Mouse (Mus musculus): ENCODE results near the gene Olfr476. TPM values are rescaled to one million over a fixed set of nuclear protein-coding genes. Genes with fewer than 3 reads are reported as not detected.
A peak's percentile ranks its signal among the peaks of the same experiment; 100 is the strongest.
"Not testable (repeated sequence)": the region's sequence is repeated elsewhere in the genome, so short reads cannot be mapped to it uniquely, and the experiment has no call there.

Gene Olfr476
- not detected for polyA plus RNA-seq (2017; shearing (Covaris generic))

DNA sequence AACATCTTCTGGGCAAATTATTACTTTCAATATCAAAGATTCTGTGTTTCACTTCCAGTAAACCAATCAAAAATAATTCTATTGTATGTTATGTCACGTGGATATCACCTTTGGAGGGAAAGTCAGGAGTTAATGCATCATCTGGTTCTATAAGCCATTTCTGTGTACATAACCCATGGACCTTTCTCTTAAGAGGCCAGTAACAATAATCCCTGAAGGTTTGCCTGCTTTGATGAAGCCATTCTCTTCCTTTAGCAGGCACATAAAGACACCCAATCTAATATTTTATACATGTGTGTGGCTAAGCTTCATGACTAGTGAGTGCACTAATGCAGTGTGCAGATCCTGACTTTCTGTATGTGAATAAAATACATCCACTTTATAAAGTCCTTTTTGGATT lies at the start of gene Olfr476:
Gene Olfr476 (plus strand): TSS at position 301 of the 400 bp plus-strand sequence.
- ATAC-seq, result no peak

DNA sequence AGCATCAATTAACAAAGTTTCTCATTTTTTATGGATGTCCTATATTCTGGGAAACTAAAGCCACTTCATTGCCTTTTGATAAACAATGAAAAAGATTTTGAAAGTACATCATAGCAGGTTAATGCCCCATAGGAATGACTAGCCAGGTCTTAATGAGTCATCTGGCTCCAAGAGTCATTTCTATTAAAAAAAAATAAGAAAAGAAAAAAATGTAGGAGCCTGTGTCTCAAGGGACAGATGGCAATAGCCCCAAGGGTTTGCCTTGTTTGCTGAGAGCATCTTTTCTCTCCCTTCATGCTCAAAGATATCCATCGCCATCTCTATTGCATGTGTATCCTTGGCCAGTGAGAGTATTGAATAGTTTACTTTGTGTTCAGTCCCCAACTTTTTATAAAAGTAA lies 34.5 kb upstream of the Olfr476 start, which contains the start of gene Olfr473:
Gene Olfr473 (plus strand): TSS at position 301 of the 400 bp plus-strand sequence.
- no peak for ATAC-seq

GRCm38 (mm10) chr7:107952539-107952938 lies 12.1 kb upstream of the Olfr476 start:
- peak; percentile 45 for ATAC-seq

DNA sequence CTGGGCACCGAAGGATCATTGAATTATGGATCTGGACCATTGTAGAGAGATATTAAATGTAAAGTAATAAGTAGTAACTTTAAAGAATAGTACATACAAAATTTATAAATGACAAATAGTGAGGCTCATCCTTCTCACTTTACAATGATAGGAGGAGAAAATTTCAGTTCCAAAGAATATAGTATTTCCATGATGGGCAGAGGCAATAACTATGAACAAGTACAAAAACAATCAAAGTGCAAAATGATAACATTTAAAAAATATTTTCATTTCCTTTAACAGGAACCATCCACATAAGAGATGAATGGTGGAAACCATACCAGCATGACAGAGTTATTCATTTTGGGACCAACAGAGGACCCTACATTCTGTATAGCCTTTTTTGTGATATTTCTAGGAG lies 10.3 kb upstream of the Olfr476 start, which contains the start of gene Olfr474:
Gene Olfr474 (plus strand): TSS at position 301 of the 400 bp plus-strand sequence.
- no peak for ATAC-seq

- ATAC-seq, result no peak
Measured at GRCm38 (mm10) chr7:107986393-107986792, 21.8 kb downstream of the Olfr476 start, which contains the start of gene Olfr477. Olfr477 (plus strand) TSS chr7:107986693.

DNA sequence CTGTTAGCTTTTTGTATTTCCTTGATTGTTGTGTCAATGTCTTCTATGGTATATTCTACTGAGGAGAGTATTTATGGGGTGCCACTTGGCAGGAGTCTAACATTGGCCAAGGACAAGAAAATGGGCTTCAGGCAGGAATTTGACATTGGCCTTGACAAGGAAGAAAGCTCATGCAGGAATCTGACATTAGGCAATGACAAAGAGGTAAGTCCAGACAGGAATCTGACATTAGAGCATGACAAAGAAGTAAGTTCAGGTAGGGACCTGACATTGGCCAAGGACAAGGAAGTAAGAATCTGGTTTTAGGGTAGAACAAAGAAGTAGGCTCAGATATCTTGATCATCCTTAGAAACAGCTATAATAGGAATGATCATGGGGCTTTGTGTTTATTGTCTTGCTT lies 49.7 kb downstream of the Olfr476 start:
- ATAC-seq, result not testable (repeated sequence)

Other genes with a start within 250 kb of the Olfr476 start
- gene Cyb5r2, start 206.8 kb upstream of the Olfr476 start, polyA plus RNA-seq (2017; shearing (Covaris generic)), result not detected
- gene Ovch2, start 163.6 kb upstream of the Olfr476 start, polyA plus RNA-seq (2017; shearing (Covaris generic)), result not detected
- gene Olfr467, start 152.5 kb upstream of the Olfr476 start, polyA plus RNA-seq (2017; shearing (Covaris generic)), result not detected
- not detected for gene Olfr469, start 139.3 kb upstream of the Olfr476 start, polyA plus RNA-seq (2017; shearing (Covaris generic))
- under 1 TPM; 0.47 to 0.58 TPM for gene Olfr470, start 117.3 kb upstream of the Olfr476 start, polyA plus RNA-seq (2017; shearing (Covaris generic))
- under 1 TPM in 1 of 2 experiments, not detected in 1; 0.09 TPM for gene Olfr472, start 66.9 kb upstream of the Olfr476 start, polyA plus RNA-seq (2017; shearing (Covaris generic))
- gene Olfr473, start 34.4 kb upstream of the Olfr476 start, polyA plus RNA-seq (2017; shearing (Covaris generic)), result not detected
- not detected for gene Olfr474, start 10.2 kb upstream of the Olfr476 start, polyA plus RNA-seq (2017; shearing (Covaris generic))
- gene Olfr477, start 21.9 kb downstream of the Olfr476 start, polyA plus RNA-seq (2017; shearing (Covaris generic)), result not detected
- not detected for gene Olfr478, start 69.2 kb downstream of the Olfr476 start, polyA plus RNA-seq (2017; shearing (Covaris generic))
- under 1 TPM in 1 of 2 experiments, not detected in 1; 0.15 TPM for gene Olfr479, start 85.9 kb downstream of the Olfr476 start, polyA plus RNA-seq (2017; shearing (Covaris generic))
- gene Olfr480, start 102.5 kb downstream of the Olfr476 start, polyA plus RNA-seq (2017; shearing (Covaris generic)), result not detected
- gene Olfr481, start 115.1 kb downstream of the Olfr476 start, polyA plus RNA-seq (2017; shearing (Covaris generic)), result under 1 TPM in 1 of 2 experiments, not detected in 1; 0.16 TPM
- gene Olfr482, start 132.8 kb downstream of the Olfr476 start, polyA plus RNA-seq (2017; shearing (Covaris generic)), result not detected
- not detected for gene Olfr483, start 136.0 kb downstream of the Olfr476 start, polyA plus RNA-seq (2017; shearing (Covaris generic))
- not detected for gene Olfr484, start 162.6 kb downstream of the Olfr476 start, polyA plus RNA-seq (2017; shearing (Covaris generic))
- not detected for gene Olfr485, start 195.1 kb downstream of the Olfr476 start, polyA plus RNA-seq (2017; shearing (Covaris generic))
- not detected for gene Olfr486, start 207.9 kb downstream of the Olfr476 start, polyA plus RNA-seq (2017; shearing (Covaris generic))
- not detected for gene Olfr487, start 249.8 kb downstream of the Olfr476 start, polyA plus RNA-seq (2017; shearing (Covaris generic))